Mouse (Mus musculus) midbrain, embryonic 13.5 days (tissue): ENCODE results near the gene Neurod2. TPM values are rescaled to one million over a fixed set of nuclear protein-coding genes. Genes with fewer than 3 reads are reported as not detected.
A peak's percentile ranks its signal among the peaks of the same experiment; 100 is the strongest.

ENCODE experiments used
- ATAC-seq: fragments of 200-750 bp; cut with Nextera tagmentation; 2 replicates; pipeline ENCODE4 v1.8.0; 2017; ENCODE audit warnings: mild to moderate bottlenecking, moderate TSS enrichment, moderate library complexity
- H3K27ac ChIP-seq: fragments of 300-500 bp; sonication (generic); 2 replicates; pipeline ENCODE4 v1.5.1; 2015; ENCODE audit warnings: inconsistent platforms, mild to moderate bottlenecking, moderate library complexity
- H3K27me3 ChIP-seq: fragments of 300-500 bp; sonication (generic); 2 replicates; pipeline ENCODE4 v1.6.1; 2015; ENCODE audit warnings: mild to moderate bottlenecking, inconsistent platforms
- H3K36me3 ChIP-seq: fragments of 300-500 bp; sonication (generic); 2 replicates; pipeline ENCODE4 v1.6.1; 2015; ENCODE audit warnings: mild to moderate bottlenecking, inconsistent platforms
- H3K4me1 ChIP-seq: fragments of 300-500 bp; sonication (generic); replicated peaks from 2 replicates; pipeline ENCODE4 v1.6.1; 2015; ENCODE audit warnings: inconsistent platforms
- H3K4me2 ChIP-seq: fragments of 300-500 bp; sonication (generic); replicated peaks from 2 replicates; pipeline ENCODE4 v1.6.1; 2015; ENCODE audit warnings: moderate library complexity, mild to moderate bottlenecking, inconsistent platforms
- H3K4me3 ChIP-seq: fragments of 300-500 bp; sonication (generic); replicated peaks from 2 replicates; pipeline ENCODE4 v1.5.1; 2015; ENCODE audit warnings: mild to moderate bottlenecking, inconsistent platforms
- H3K9ac ChIP-seq: fragments of 300-500 bp; sonication (generic); replicated peaks from 2 replicates; pipeline ENCODE4 v1.6.1; 2015; ENCODE audit warnings: mild to moderate bottlenecking, inconsistent platforms
- H3K9me3 ChIP-seq: fragments of 300-500 bp; sonication (generic); 2 replicates; pipeline ENCODE4 v1.6.1; 2016; ENCODE audit warnings: mild to moderate bottlenecking, inconsistent platforms
- WGBS: fragments of 180-500 bp; shearing (Covaris S2); methylation state at CpG from one replicate; pipeline ENCODE4 v1.1.7; 2015; 5-methylcytosine and 5-hydroxymethylcytosine counted together
- polyA plus RNA-seq: library from polyadenylated mRNA; unstranded; fragments of >200 nt; fragmentation: Nextera tagmentation; extraction: Ambion mirVana; gene quantifications from 2 replicates; pipeline ENCODE4 v1.2.1, GENCODE M21; 2015

The Neurod2 gene
- polyA plus RNA-seq, 1 experiment from 2014 or later = 9.3 TPM

DNA sequence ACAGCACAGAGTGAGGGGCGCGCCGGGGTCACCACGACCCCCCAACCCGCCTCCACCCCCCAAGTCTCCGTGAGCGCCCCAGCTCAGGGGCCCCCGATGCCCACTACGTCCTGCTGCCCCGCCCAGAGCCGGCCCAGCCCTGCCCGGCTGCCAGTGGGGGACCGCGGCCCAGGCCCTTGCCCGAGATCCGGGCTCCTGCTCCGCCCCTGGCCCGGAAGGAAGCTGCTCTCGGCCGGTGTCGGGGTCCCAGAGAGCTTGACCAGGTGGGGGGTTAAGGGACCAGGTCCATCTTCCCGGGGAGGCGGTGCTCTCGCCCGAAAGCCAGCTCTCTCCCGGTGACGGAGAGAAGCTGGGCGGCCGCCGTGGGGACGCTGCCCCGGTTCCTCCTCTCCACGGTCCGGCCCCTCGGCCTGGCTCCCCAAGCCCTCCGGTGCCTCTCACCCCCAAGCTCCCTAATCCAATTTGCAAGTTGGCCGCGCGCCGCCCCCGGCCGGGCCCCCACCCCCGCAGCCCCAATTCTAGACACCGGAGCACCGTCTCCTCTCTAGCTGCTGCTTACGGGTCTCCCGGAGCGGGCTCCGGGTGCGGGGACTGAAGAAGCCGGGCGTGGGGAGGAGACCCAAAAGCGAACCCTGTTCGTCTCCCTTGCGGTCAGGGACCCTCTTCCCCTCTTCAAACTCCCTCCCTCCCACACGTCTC, 928 bp downstream of the Neurod2 start:
- Histone ChIP-seq H3K4me1 (peaks cover 31% of the 10 kb centered on the region), H3K36me3 (no peaks in the 10 kb centered on the region), H3K27me3 (peaks cover 99% of the 10 kb centered on the region), H3K27ac (peak overlapping the region; percentile 67), H3K4me3 (peak overlapping the region; percentile 43), H3K4me2 (peak overlapping the region; percentile 51), H3K9ac (peak overlapping the region; percentile 66), H3K9me3 (no peaks in the 10 kb centered on the region)
- no peak for ATAC-seq
- WGBS = under 1% methylated on average over 50 of the region's 56 CpGs

DNA sequence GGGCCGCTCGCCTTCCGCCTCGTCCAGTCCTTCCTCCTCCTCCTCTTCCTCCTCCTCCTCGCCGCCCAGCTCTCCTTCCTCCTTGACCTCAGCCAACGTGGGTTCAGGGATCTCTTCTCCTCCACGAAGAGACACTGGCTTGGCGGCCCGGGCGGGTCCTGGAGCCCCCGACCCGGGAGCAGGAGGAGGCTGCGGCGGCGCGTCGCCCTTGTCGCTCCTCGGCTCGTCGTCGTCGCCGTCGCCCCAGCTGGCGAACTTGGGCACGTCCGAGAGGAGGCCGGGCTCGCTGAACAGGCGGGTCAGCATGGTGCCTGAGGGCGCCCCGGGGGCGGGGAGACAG, 1.4 kb downstream of the Neurod2 start:
- peak overlapping the region; percentile 66 for H3K9ac ChIP-seq
- WGBS = under 1% methylated on average over 30 of the region's 35 CpGs
- H3K4me2 ChIP-seq = peak overlapping the region; percentile 51
- no peaks in the 10 kb centered on the region for H3K36me3 ChIP-seq
- peaks cover 99% of the 10 kb centered on the region for H3K27me3 ChIP-seq
- no peaks in the 10 kb centered on the region for H3K9me3 ChIP-seq
- H3K27ac ChIP-seq = peak overlapping the region; percentile 67
- H3K4me3 ChIP-seq = peak overlapping the region; percentile 43
- ATAC-seq = no peak
- H3K4me1 ChIP-seq = peaks cover 27% of the 10 kb centered on the region

DNA sequence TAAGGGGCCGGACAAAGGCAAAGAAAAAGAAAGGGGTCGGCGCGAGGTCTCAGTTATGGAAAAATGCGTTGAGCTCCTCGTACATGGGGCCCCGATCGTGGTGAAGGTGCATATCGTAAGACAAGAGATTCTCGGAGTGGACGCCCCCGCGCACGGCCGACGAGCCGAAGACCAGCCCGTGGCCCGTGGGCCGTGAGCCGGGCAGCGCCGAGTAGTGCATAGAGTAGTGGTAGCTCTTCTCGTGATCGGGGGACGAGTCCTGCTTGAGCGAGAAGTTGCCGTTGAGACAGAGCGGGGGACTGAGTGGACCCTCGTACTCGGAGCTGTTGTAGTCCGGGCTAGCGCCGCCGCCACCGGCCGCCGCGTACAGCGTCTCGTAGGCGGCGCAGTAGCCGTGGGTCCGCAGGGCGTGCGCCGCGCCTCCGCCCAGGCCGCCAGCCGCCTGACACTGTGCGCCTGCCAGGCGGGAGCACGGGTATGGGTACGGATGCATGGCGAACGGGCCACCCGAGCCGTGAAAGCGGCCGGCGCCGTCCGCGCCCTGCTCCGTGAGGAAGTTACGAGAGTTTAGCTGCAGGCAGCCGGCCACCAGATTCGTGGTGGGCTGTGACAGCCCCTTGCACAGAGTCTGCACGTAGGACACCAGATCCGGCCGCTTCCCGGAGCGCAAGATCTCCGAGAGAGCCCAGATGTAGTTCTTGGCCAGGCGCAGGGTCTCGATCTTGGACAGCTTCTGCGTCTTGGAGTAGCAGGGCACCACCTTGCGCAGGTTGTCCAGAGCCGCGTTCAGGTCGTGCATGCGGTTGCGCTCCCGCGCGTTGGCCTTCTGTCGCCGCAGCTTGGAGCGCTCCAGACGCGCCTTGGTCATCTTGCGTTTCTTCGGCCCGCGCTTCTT, 2.1 kb downstream of the Neurod2 start:
- no peaks in the 10 kb centered on the region for H3K36me3 ChIP-seq
- H3K4me1 ChIP-seq = peaks cover 27% of the 10 kb centered on the region
- peak overlapping the region; percentile 67 for H3K27ac ChIP-seq
- ATAC-seq = peak; percentile 25; the same call in 1 of the 2 replicates
- no peaks in the 10 kb centered on the region for H3K9me3 ChIP-seq
- under 1% methylated on average over 90 of the region's 97 CpGs for WGBS
- H3K27me3 ChIP-seq = peaks cover 99% of the 10 kb centered on the region
- H3K4me3 ChIP-seq = peak overlapping the region; percentile 43
- H3K9ac ChIP-seq = peak overlapping the region; percentile 66
- peak overlapping the region; percentile 51 for H3K4me2 ChIP-seq

DNA sequence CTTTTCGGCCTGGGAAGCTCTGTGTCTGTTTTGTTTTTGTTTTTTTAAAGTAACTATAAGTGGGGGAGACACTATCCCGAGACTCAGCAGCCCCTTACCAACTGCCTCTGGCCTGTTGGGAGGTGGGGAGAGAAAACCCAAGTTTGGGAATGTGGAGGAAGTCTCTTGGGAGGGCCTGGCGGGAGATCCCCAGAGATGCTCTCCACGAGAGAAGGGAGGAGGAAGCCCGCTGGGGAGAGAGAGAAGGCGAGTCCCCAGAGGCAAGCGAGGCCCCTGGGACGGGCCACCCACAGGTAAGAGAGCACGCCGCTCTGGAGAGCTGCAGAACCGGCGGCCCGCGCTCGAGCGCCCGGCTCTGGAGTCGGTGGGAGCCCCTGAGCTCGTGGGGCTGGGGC, 2.7 kb downstream of the Neurod2 start:
- H3K4me1 ChIP-seq = peaks cover 27% of the 10 kb centered on the region
- peak overlapping the region; percentile 43 for H3K4me3 ChIP-seq
- no peak overlapping the region for H3K27ac ChIP-seq
- H3K27me3 ChIP-seq = peaks cover 99% of the 10 kb centered on the region
- WGBS = 1% methylated on average over 19 of the region's 19 CpGs
- H3K4me2 ChIP-seq = peak overlapping the region; percentile 51
- peak overlapping the region; percentile 66; the same call in 1 of the 2 replicates for H3K9ac ChIP-seq
- ATAC-seq = no peak
- no peaks in the 10 kb centered on the region for H3K9me3 ChIP-seq
- H3K36me3 ChIP-seq = no peaks in the 10 kb centered on the region

DNA sequence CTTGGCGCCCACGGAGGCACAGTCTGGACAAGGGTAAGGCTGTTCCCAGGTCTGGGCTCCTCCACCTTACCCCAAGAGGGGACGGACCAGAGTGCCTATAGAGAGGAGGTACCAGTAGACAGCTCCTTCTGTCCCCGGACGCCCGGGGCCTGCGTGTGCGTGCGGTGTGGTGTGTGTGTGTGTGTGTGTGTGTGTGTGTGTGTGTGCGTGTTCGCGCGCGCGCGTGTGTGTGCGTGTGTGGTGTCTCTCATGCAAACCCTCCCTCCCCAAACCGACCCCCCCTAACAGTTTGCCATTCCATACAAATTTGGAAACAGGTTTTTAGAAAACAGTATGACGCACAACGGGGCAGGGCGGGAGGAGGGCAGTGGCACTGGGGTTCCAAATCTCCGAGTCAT, 3.6 kb downstream of the Neurod2 start:
- peak overlapping the region; percentile 20; the same call in 1 of the 2 replicates for H3K4me2 ChIP-seq
- 1% methylated on average over 21 of the region's 22 CpGs for WGBS
- ATAC-seq = no peak
- no peaks in the 10 kb centered on the region for H3K36me3 ChIP-seq
- no peak overlapping the region for H3K9ac ChIP-seq
- H3K4me3 ChIP-seq = peak overlapping the region; percentile 15
- H3K4me1 ChIP-seq = peaks cover 34% of the 10 kb centered on the region
- no peak overlapping the region for H3K27ac ChIP-seq
- peaks cover 99% of the 10 kb centered on the region for H3K27me3 ChIP-seq
- no peaks in the 10 kb centered on the region for H3K9me3 ChIP-seq

DNA sequence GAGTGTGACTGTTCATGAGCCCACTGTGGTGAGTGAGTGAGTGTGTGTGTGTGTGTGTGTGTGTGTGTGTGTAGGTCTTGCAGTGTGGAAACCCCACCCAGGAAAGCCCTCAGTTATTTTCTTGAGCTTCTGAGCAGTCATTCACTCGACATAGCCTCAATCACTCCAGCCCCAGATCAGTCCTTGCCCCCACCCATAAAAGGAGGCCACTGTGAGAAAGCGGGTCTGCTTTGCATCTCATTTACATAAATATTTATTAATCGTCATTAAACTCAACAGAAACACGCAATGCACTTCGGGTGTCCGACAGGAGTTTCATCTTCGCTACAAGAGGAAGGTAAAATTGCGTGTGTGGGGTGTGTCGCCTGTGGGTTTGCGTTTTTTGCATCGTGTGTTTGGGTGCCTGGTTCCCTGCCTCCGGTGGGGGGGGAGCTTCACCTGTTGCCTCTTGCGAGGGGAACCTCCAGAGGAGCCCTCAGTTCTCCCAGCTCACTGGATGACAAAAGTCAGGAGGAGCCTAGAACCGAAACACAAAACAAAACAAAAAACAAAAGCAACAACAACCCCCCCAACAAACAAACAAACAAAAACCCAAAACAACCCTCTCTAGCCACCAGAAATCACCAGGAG, 4.1 kb downstream of the Neurod2 start:
- Histone ChIP-seq H3K9me3 (no peaks in the 10 kb centered on the region), H3K27ac (no peak overlapping the region), H3K9ac (no peak overlapping the region), H3K27me3 (peaks cover 99% of the 10 kb centered on the region), H3K4me2 (0 out of 2 replicates have a peak overlapping the region, but pooled peaks have one; percentile 20), H3K36me3 (no peaks in the 10 kb centered on the region), H3K4me1 (peaks cover 36% of the 10 kb centered on the region), H3K4me3 (peak overlapping the region; percentile 15)
- 2% methylated on average over 14 of the region's 14 CpGs for WGBS
- no peak for ATAC-seq

DNA sequence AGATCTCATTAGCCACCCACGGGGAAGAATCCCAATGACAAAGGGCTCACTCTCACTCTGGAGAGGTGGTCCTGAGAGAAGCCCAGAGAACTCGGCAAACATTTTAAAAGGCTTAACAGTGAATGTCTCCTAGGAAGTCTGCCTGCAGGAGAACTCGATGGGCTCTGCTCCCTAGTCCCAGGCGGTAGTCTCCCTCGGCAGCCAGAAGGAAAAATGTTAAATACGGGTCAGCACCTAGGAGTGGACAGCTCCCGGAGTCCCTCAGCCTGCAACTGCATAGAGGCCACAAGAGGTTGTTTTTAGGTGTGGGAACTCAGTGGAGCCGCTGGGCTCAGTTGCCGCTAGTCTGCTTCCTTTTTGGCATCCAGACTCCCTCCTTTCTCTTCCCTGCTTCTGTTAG, 5.5 kb downstream of the Neurod2 start:
- Histone ChIP-seq H3K4me2 (no peak overlapping the region), H3K9ac (no peak overlapping the region), H3K27me3 (peaks cover 99% of the 10 kb centered on the region), H3K9me3 (no peaks in the 10 kb centered on the region), H3K36me3 (no peaks in the 10 kb centered on the region), H3K27ac (no peak overlapping the region), H3K4me1 (peaks cover 31% of the 10 kb centered on the region), H3K4me3 (no peak overlapping the region)
- under 1% methylated on average over 9 of the region's 9 CpGs for WGBS
- no peak for ATAC-seq

DNA sequence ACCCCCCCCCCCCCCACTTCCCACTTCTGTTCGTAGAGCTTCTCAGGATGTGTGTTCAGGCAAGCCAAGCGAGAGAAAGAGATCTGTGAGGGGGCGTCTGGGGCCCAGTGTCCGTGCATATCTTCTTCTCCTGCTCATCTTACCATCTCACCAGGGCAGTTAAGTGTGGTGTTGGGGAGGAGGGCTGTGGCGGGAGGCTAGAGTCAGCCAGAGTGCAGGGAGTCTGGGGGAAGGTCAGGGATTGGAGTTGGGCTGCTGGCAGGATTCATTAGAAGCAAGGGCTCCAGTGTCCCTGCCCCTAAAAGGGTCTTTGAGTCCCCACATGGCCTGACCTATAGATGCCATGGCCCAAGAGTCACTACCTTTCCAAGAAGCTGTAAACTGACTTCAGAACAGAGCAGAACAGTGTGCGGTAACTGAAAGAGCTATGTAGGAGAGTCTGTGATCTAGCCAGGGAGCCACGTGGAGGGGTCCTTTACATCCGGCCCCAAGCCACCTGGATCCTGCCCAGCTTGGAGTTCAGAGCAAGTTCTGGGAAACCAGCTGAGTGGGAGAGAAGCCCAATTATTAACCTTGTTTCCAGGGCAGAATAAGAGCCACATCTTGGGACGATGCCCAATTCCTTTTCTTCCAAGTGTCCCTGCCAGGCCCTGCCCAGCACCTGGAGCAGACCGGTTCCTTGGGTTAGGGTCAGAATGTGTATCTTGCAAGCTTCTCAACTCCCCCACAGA, 6.1 kb downstream of the Neurod2 start:
- no peak overlapping the region for H3K4me2 ChIP-seq
- no peak for ATAC-seq
- no peaks in the 10 kb centered on the region for H3K36me3 ChIP-seq
- no peaks in the 10 kb centered on the region for H3K9me3 ChIP-seq
- H3K9ac ChIP-seq = no peak overlapping the region
- peaks cover 100% of the 10 kb centered on the region for H3K27me3 ChIP-seq
- H3K27ac ChIP-seq = no peak overlapping the region
- under 1% methylated on average over 10 of the region's 10 CpGs for WGBS
- H3K4me3 ChIP-seq = no peak overlapping the region
- peaks cover 32% of the 10 kb centered on the region for H3K4me1 ChIP-seq

DNA sequence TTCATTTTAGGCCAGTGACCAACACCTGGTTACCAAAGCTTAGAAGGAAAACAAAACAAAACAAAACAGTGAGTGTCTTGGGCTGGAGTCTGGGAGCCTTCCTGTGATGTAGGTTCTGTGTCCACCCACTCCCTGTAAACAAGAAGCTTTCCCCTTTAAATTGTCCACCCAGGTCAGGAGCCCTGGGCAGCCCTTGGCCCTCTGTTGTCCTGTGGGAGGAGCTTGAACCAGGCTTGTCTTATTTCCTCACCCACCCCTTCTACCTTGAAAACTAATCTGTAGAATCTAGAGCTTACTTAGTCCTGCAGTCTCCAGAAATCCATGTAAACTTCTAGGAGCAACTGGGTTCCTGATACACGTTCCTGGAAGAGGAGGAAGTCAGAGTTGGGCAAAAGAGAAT, 7.3 kb downstream of the Neurod2 start:
- H3K4me3 ChIP-seq = no peak overlapping the region
- 0% methylated on average over 1 of the region's 1 CpGs for WGBS
- H3K36me3 ChIP-seq = no peaks in the 10 kb centered on the region
- peaks cover 100% of the 10 kb centered on the region for H3K27me3 ChIP-seq
- peaks cover 21% of the 10 kb centered on the region for H3K4me1 ChIP-seq
- H3K27ac ChIP-seq = no peak overlapping the region
- no peaks in the 10 kb centered on the region for H3K9me3 ChIP-seq
- no peak for ATAC-seq
- H3K9ac ChIP-seq = no peak overlapping the region
- H3K4me2 ChIP-seq = no peak overlapping the region

DNA sequence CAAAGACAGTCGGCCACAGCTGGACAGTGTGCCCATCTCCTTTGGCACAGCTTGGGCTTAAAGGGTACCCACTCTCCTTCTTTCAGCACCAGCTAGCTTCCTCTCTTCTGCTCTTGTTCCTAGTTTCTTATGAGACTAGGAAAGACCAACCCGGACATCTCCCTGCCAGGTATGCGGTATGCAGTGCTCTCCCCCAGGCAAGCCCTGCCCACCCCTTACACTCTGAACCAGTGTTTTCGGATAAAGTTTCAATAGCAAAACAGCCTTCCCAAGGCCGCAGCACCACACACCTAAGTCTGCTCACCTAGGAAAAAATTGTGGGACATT, 7.8 kb downstream of the Neurod2 start:
- Histone ChIP-seq H3K4me3 (no peak overlapping the region), H3K27me3 (peaks cover 100% of the 10 kb centered on the region), H3K36me3 (no peaks in the 10 kb centered on the region), H3K4me1 (peaks cover 16% of the 10 kb centered on the region), H3K27ac (no peak overlapping the region), H3K9ac (no peak overlapping the region), H3K4me2 (no peak overlapping the region), H3K9me3 (no peaks in the 10 kb centered on the region)
- ATAC-seq = no peak
- WGBS = 7% methylated on average over 5 of the region's 5 CpGs

DNA sequence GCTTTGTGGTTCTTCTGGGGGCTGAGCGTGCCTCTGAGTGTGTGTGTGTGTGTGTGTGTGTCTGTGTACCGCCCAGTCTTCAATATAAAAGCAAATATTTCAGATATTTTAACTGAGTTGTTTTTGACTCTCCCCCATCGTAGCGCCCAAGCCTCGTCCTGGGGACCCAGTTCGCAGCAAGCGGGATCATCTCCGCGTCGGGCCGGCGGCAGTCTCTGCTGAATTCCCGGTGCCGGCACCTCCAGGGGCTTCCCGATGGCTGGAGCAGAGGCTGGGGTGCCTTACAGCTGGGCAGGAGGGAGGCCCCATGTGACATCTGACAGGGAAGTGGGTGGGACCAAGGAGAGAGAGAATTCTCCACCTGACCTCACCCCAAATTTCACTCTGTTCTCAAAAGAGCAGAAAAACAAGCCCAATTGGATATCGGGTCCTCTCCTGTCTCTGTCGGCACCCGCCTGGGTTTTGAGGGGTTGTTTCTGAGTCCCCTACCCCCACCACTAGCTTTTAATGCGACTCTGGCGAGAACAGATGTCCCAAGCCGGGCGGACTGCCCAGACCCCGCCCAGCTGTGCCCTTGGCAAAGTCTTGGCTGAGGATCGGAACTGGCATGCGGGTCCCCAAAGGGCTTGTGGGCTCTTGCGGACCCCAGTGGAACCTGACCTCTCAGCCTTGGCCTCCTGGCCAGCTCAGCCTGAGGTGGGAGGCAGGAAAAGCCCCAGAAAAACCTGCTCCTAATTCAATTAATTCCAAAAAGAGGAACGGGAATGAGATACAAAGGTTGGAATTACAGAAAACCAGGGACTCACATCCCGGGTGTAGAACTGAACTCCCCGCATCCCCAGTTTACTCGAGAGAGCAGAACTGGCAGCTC, 8.4 kb downstream of the Neurod2 start:
- Histone ChIP-seq H3K36me3 (no peaks in the 10 kb centered on the region), H3K9me3 (no peaks in the 10 kb centered on the region), H3K27ac (no peak overlapping the region), H3K4me1 (peaks cover 16% of the 10 kb centered on the region), H3K4me2 (peak overlapping the region; percentile 25), H3K9ac (no peak overlapping the region), H3K27me3 (peaks cover 100% of the 10 kb centered on the region), H3K4me3 (no peak overlapping the region)
- no peak for ATAC-seq
- WGBS = 2% methylated on average over 28 of the region's 30 CpGs
